Mouse (Mus musculus) urinary bladder, adult 2 months (tissue): ENCODE measurements around the gene Fap. TPM values are rescaled to one million over a fixed set of nuclear protein-coding genes. Genes with fewer than 3 reads are reported as not detected.

Experiments
- DNase-seq: peaks from one replicate; pipeline ENCODE4 v3.0.0; 2022; ENCODE audit warnings: low spot score
- polyA plus RNA-seq: library from polyadenylated mRNA; depleted of rRNA; stranded (reverse); fragments of >200 nt; gene quantifications from 2 replicates; pipeline ENCODE4 v1.2.3, GENCODE M21; 2012; rRNA removed

Gene Fap
- polyA plus RNA-seq = 1.8 and 1.9 TPM in 2 replicates

- no peak for DNase-seq
These were observed at the start of gene Fap for GRCm38 (mm10) chr2:62573753-62574159. Gene Fap, minus strand, starts transcription at chr2:62574075.

GRCm38 (mm10) chr2:62623024-62623441, 49.2 kb upstream of the Fap start:
- DNase-seq = no peak

GRCm38 (mm10) chr2:62619679-62620078, 45.8 kb upstream of the Fap start:
- no peak for DNase-seq

GRCm38 (mm10) chr2:62618934-62619341, 45.1 kb upstream of the Fap start:
- no peak for DNase-seq

DNA sequence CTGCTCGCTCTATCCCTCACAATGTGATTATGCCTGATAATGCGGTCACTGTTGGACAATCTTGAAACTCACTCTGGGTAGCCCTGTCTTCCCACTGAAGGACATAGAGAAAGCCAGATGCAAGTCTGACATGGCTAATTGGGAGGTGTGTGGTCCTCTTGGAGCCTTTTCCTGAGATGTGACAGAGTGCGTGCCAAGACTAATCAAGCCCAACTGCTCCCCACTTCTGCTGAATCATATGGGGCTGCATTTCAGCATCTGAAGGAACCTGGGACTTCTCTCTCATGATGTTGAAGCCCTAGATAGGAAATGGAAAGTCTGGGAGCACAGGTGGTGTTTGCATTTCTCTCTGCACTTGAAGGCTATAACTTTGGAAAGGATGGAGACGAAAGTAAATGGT, 39.3 kb upstream of the Fap start:
- no peak for DNase-seq

DNA sequence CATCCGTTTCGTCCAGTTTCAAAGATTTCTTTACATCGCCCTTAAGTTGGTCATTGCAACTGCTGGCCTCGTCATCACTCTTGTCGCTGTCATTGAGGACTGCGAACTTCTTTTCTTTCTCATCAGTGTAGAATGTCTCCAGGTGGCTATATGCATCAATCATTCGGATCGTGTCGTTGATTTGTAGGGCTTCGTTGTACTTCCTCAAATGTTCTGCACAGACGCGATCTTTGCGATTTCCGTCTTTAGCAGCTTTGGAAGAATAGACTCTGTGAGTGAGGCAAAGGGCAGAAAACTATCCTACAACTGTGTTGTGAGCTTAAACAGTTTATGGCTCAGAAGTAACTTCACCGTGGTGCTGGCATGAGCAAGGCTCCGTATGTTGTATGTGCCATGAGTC, 32.3 kb upstream of the Fap start:
- DNase-seq = no peak

GRCm38 (mm10) chr2:62603530-62603929, 29.7 kb upstream of the Fap start:
- DNase-seq = no peak

- DNase-seq = no peak
These were observed 22.7 kb upstream of the Fap start for GRCm38 (mm10) chr2:62596586-62596985.

DNA sequence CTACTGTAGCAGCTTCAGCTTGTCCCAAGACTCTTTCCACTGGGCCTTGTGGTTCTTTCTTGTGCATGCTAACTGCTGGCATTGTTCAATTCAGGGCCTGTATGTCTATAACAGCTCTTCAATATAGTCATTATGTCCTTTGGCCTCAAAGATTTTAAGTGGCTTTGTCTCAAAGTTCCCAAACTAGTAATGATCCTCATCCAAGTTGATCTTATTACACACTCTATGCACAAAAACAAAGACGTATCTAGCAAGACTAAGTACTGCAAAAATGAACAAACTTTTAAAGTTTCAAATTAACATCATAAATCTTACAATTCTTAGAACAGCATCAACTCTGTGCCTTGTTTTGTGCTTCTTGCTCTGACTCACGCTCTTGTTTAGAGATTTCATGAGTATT, 20.6 kb upstream of the Fap start:
- no peak for DNase-seq

GRCm38 (mm10) chr2:62591555-62591954, 17.7 kb upstream of the Fap start:
- no peak for DNase-seq

DNA sequence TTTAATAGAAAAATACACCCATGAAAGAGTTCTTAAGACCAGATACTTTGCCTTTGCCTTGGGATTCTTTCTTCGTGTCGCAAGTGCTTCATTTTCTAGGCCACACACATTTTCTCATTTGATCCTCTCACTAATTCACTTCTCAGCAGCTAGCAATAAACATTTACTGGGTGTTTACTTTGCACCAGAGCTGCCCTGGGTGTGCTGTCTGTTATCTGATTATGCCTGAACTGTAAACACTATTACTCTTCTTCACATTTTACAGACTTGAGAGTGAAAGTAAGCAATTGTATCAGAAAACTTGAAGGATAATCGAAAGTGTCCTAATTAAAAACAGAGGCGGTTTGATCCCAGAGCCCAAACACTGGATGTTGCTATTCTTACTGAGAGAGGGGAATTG, 15.5 kb upstream of the Fap start:
- DNase-seq = no peak

DNA sequence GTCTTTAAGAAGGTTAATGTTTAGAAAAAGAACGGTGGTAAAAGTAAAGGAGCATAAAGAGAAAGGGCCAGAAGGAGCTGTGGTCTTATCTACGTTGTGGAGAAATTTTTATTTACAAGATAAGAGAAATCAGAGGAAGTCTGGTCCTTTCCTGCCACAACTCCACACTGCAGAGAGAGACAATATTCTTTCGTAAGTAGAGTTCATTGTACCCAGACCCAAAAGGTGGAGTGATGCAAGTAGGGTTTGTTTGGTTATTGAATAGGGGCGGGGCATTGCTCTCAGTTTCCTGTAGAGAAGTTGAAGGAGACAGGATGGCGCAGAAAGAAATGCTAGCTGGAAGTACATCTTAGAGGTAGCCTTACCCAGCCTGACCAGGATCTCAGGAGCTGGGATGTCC, 11.9 kb upstream of the Fap start:
- DNase-seq = no peak

DNA sequence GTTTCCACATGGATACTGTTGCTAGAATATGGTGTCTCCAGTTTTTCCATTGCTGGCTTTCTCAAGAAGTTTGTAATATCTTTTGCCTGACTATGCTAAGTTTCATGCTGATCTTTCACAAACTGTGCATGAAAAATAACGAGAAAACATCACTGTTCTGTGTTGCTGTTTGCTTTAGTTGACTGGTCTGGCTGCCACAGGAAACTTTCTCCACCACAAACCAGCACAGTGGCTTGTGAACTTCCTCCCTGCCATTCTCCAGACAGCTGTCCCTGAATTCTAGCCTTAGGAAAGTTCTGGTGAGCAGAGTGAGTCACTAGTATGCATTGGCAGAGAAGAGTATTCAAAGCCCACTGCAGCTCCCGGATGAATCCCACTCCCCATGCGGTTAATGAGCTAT, 1.1 kb upstream of the Fap start:
- DNase-seq = no peak

DNA sequence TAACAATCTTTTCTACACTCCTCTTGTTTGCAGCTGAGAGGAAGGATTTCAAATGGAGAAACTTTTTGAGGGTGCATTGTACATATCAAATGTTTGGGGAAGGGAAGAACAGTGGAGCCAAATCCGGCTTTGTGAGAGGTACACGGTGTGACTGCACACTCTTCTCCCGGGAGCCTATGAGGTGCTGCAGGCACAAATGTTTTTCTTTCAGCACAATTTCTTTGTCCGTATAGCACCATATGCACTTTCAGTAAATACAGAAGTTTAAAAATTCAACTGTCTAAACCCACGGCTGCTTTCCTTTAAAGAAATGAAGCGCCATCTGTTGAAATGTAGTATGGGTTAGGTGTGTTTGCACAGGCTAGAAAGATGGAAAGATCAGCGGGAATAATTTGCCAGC, 375 bp upstream of the Fap start:
- no peak for DNase-seq

GRCm38 (mm10) chr2:62573099-62573752, 649 bp downstream of the Fap start:
- DNase-seq = no peak

- no peak for DNase-seq
These were observed 9.2 kb downstream of the Fap start for GRCm38 (mm10) chr2:62564687-62565086.

GRCm38 (mm10) chr2:62562661-62563485, 11.0 kb downstream of the Fap start:
- no peak for DNase-seq

GRCm38 (mm10) chr2:62557417-62557816, 16.5 kb downstream of the Fap start:
- DNase-seq = no peak

GRCm38 (mm10) chr2:62556349-62556748, 17.5 kb downstream of the Fap start:
- no peak for DNase-seq

- DNase-seq = no peak
These were observed 24.2 kb downstream of the Fap start for GRCm38 (mm10) chr2:62549659-62550058.

DNA sequence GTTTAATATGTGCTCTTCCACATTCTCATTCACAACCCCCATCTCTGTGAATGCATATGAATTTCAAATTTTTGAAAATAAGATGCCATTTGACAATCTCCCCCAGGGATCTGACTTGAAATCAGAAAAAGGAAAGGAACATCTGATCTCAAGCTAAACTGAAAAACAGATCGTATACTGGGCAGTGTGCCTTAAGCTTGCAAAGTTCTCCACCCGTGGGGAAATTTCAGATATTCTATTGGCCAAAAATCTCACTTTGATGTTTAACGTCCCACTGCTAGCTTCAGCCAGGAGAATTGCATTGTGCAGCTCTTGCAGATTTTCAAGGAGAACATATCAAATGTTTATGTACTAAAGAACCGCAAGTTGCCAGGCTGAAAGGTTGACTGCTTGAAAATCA, 24.7 kb downstream of the Fap start:
- DNase-seq = no peak

DNA sequence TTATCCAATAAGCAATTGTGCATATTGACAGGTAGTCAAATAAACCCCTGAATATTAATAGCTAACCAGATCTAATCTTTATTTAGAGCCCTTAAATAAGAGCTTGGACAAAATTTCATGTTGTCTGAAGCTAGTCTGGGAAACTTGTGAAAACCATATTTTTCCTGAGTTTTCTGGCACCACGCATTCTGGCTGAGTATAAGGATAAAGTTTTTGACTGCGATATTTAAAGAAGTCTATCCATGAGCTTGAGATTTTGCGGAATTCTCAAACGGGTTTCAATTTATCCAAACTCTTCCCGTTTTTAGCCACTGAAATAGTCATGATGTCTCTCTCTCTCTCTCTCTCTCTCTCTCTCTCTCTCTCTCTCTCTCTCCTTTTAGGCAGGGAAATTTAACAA, 25.8 kb downstream of the Fap start:
- DNase-seq = no peak

DNA sequence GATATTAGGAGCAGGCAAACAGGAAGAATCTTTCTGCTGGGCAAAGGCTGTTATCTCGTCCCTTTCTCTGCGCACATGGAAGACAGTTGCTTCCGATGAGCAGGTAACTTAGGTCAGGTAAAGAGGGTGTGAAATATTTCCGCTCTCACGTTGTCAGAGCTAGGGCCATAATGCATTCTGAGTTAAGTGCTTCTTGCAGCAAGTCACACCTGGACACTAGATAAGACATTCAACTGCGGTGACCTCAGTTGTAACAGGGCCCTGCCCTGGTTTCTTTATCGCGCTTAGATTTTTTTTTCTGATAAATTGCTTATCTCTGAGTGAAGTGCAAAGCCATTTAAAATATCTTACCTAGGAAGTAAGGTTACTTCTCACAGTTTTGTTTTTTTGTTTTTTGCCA, 38.4 kb downstream of the Fap start:
- no peak for DNase-seq
